Mouse (Mus musculus) liver, embryonic 16.5 days (tissue): ENCODE measurements around the gene Dpm3. TPM values are rescaled to one million over a fixed set of nuclear protein-coding genes. Genes with fewer than 3 reads are reported as not detected.

Experiments
- ATAC-seq: fragments of 200-750 bp; cut with Nextera tagmentation; 2 replicates; pipeline ENCODE4 v1.8.0; 2017; ENCODE audit warnings: low read depth, mild to moderate bottlenecking, moderate number of reproducible peaks, moderate library complexity
- H3K27ac ChIP-seq: fragments of 300-500 bp; sonication (generic); 2 replicates; pipeline ENCODE4 v1.5.1; 2014; ENCODE audit warnings: mild to moderate bottlenecking, low read length
- H3K27me3 ChIP-seq: fragments of 300-500 bp; sonication (generic); 2 replicates; pipeline ENCODE4 v1.6.1; 2014; ENCODE audit warnings: low read depth, low read length, mixed read lengths; ENCODE audit not compliant: control insufficient read depth, insufficient read depth
- H3K36me3 ChIP-seq: fragments of 300-500 bp; sonication (generic); 2 replicates; pipeline ENCODE4 v1.6.1; 2014; ENCODE audit warnings: mild to moderate bottlenecking; ENCODE audit not compliant: control insufficient read depth, insufficient read depth
- H3K4me1 ChIP-seq: fragments of 300-500 bp; sonication (generic); 2 replicates; pipeline ENCODE4 v1.6.1; 2014; ENCODE audit warnings: low read depth, low read length, mixed read lengths; ENCODE audit not compliant: control insufficient read depth
- H3K4me2 ChIP-seq: fragments of 300-500 bp; sonication (generic); 2 replicates; pipeline ENCODE4 v1.6.1; 2014; ENCODE audit warnings: low read depth, low read length, mixed read lengths
- H3K4me3 ChIP-seq: fragments of 300-500 bp; sonication (generic); 2 replicates; pipeline ENCODE4 v1.5.1; 2014; ENCODE audit warnings: low read depth, mild to moderate bottlenecking, low read length
- H3K9ac ChIP-seq: fragments of 300-500 bp; sonication (generic); 2 replicates; pipeline ENCODE4 v1.6.1; 2014; ENCODE audit warnings: low read depth, low read length
- H3K9me3 ChIP-seq: fragments of 300-500 bp; sonication (generic); replicated peaks from 2 replicates; pipeline ENCODE4 v1.6.1; 2016; ENCODE audit warnings: low read length; ENCODE audit not compliant: control insufficient read depth
- WGBS: fragments of 180-500 bp; shearing (Covaris S2); extraction: QIAGEN DNeasy Blood & Tissue Kit; methylation state at CpG from one replicate; pipeline ENCODE4 v1.1.7; 2014; ENCODE audit not compliant: insufficient replicate concordance; 5-methylcytosine and 5-hydroxymethylcytosine counted together
- polyA plus RNA-seq: library from polyadenylated mRNA; unstranded; fragments of >200 nt; fragmentation: Nextera tagmentation; extraction: Ambion mirVana; gene quantifications from 2 replicates; pipeline ENCODE4 v1.2.1, GENCODE M21; 2015

Gene Dpm3
- polyA plus RNA-seq, 1 experiment from 2014 or later, result 51.9 TPM

DNA sequence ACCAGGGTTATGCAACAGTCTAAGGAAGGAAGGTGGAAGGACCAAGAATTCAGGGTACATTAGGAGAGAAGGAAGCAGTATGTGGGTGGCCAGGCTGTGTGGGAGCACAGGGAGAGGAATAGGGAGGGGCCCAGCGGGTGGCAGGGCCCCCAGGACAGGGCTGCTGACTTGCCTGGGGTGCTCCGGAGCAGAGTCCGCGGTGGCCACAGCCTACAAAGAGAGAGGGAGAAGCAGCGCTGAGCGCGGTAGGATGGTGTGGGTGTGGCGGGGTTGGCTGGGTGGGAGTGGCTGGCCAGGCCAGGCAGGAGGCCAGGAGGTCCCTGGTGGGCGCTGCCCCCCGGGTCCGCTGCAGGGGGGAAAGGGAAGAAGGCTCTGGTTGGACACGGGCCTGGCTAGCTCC is 20.7 kb upstream of the Dpm3 start:
- H3K4me3 ChIP-seq, result no peak overlapping the region
- H3K4me1 ChIP-seq, result peaks cover 6% of the 10 kb centered on the region
- no peak overlapping the region for H3K9ac ChIP-seq
- no peaks in the 10 kb centered on the region for H3K9me3 ChIP-seq
- ATAC-seq, result no peak
- H3K27ac ChIP-seq, result no peak overlapping the region
- no peaks in the 10 kb centered on the region for H3K36me3 ChIP-seq
- no peak overlapping the region for H3K4me2 ChIP-seq
- 52% methylated on average over 12 of the region's 12 CpGs for WGBS
- peaks cover 3% of the 10 kb centered on the region for H3K27me3 ChIP-seq

DNA sequence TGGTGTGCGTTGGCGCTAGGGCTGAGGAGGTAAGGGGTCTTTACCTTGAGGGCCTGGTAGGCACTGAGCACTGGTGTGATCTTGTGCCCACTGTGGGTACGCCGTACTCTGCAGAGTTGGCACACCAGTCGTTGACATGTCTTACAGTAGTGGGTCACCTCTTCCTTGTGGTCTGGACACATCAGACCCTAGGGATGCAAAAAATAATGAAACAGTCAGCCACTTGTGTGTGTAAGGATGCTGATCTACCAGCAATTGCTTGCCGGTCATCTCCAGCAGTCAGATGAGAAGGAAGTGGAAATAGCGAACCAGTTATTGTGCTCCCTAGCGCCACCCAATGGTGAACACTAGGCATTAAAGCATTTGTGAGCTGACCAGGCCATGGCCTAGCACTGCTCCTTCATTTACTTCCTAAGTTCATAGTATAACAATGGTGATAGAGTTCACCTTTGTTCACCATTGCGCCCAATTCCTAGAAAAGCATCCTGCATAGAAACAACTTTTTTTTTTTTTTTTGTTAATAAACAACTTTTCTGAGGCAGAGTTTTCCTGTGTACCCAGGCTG is 16.7 kb upstream of the Dpm3 start:
- no peak for ATAC-seq
- no peak overlapping the region for H3K27ac ChIP-seq
- H3K9me3 ChIP-seq, result no peaks in the 10 kb centered on the region
- H3K27me3 ChIP-seq, result peaks cover 20% of the 10 kb centered on the region
- no peak overlapping the region for H3K4me3 ChIP-seq
- no peak overlapping the region for H3K4me2 ChIP-seq
- H3K36me3 ChIP-seq, result no peaks in the 10 kb centered on the region
- WGBS, result 55% methylated on average over 9 of the region's 9 CpGs
- H3K9ac ChIP-seq, result no peak overlapping the region
- H3K4me1 ChIP-seq, result peaks cover 26% of the 10 kb centered on the region

DNA sequence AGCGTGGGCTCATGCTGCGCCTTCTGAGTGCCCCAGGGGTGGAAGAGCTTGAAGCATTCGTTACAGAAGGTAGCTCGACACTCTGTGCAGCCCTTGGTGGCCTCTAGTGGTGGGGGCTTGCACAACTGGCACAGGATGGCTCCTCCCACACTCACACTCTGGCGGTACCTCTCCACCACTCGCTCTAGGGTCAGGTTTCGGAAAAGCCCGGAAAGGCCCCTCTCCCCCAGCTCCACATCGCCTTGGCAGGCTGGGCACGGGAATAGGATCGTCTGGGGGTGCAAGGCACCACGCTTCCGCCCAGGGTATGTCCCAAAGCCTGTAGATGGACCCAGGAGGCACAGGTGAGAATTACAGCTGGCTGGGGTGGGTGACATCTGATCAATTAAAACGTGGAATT is 15.5 kb upstream of the Dpm3 start:
- Histone ChIP-seq H3K9me3 (no peaks in the 10 kb centered on the region), H3K4me3 (no peak overlapping the region), H3K4me1 (peaks cover 23% of the 10 kb centered on the region), H3K27ac (no peak overlapping the region), H3K4me2 (no peak overlapping the region), H3K9ac (no peak overlapping the region), H3K27me3 (peaks cover 20% of the 10 kb centered on the region), H3K36me3 (no peaks in the 10 kb centered on the region)
- 19% methylated on average over 14 of the region's 14 CpGs for WGBS
- ATAC-seq, result 0 out of 2 replicates have a peak, but pooled peaks have one; percentile 17

DNA sequence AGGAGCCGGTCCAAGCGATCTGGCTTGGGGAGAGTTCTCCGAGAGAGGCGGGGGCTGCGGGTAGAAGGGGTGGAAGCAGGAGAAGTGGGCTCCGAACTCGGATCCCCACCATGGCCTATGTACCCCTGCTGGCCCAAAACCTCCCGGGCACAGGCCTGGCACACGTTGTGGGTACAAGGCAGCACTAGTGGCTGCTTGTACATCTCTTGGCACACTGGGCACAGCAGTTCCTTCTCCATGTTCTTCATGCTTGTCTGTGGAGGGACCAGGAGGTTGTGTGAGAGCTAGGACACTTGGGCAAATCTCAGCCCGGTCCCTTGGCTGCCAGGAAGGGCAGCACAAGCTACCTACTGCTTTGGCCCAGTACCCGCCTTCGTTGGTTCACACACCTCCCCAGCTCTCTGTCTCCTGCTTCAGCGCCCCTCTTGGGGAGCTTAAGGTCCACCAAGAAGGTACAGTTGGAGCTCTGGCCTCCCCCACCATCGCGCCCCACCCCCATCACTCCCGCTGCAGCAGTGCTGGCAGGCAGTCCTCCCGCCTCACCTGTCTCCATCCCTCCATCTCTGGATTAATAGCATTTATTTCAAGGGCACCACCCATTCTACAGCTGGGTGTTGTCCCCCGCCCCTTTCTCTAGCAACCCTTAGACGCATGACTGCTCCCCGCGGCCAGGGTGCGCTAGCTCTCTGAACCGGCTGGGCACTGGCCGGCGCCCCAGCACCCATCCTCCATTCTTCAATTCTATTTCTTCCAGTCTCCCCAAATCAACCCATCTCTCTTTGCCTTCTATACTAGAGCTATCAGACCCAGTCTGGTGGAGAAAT is 14.8 kb upstream of the Dpm3 start:
- H3K4me2 ChIP-seq, result peak overlapping the region; percentile 26; the same call in 1 of the 2 replicates
- no peak for ATAC-seq
- WGBS, result 21% methylated on average over 25 of the region's 25 CpGs
- no peaks in the 10 kb centered on the region for H3K36me3 ChIP-seq
- no peak overlapping the region for H3K9ac ChIP-seq
- H3K4me3 ChIP-seq, result no peak overlapping the region
- H3K27me3 ChIP-seq, result peaks cover 20% of the 10 kb centered on the region
- no peak overlapping the region for H3K27ac ChIP-seq
- no peaks in the 10 kb centered on the region for H3K9me3 ChIP-seq
- H3K4me1 ChIP-seq, result peaks cover 23% of the 10 kb centered on the region

DNA sequence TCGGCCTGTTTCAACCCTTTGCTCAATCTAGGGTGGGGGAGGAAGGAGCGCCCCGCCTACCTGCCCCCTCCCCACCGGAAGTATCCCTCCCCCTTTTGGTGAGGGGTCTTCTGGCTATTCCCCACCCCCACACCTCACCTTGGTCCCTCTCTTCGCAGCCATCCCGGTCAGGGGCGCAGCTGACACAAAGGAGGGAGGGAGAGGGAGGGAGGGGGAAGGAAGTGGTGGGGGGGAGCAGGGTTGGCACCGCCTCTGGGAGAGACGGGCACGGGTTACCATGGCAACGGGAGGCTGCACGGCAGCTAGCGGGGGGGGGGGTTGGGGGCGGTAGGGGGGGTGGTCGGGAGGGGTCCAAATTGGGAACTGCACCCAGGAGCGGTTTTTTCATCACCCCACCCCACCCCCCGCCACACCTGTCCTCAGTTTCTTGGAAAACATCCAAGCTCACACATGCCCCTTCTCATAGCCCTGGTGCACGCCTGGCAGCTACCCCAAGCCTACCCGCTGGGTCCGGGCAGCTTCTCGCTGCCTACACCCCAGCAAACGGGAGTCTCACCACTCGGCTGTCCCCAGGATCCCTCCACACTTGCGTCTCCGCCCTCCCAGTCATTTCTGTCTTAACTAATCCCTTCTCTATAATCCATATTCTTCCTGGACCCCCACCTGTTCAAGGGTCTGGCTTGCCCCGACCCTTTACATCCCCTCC is 14.0 kb upstream of the Dpm3 start:
- under 1% methylated on average over 21 of the region's 26 CpGs for WGBS
- no peaks in the 10 kb centered on the region for H3K36me3 ChIP-seq
- peak overlapping the region; percentile 26 for H3K4me2 ChIP-seq
- peaks cover 20% of the 10 kb centered on the region for H3K27me3 ChIP-seq
- H3K9me3 ChIP-seq, result no peaks in the 10 kb centered on the region
- peaks cover 23% of the 10 kb centered on the region for H3K4me1 ChIP-seq
- no peak for ATAC-seq
- H3K27ac ChIP-seq, result no peak overlapping the region
- no peak overlapping the region for H3K9ac ChIP-seq
- H3K4me3 ChIP-seq, result no peak overlapping the region

DNA sequence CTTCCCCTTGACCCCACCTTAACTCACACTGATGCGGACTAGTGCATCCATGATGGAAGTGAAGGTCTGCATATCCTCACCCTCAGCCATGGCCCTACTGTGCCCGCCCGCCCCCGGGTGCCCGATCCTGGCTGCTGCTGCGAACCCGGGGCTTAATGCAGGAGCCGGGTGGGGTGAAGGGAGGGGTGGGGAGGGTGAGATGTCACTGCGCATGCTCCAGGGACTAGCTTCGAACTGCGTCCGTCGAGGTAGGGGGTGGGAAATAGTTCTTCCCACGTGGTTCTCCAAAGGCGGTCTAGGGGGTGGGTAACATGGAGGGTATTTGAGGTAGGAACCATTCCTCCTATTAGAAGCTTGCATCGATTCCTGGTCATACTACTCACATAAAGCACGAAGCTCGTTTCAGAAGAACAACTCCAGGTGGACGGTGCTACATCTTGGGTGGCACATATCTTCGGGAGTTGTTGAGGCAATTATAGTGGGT is 13.4 kb upstream of the Dpm3 start, which contains the start of gene Krtcap2:
Gene Krtcap2, plus strand, starts transcription at position 279 of the 484 bp plus-strand sequence.
- Histone ChIP-seq H3K27ac (peak within 1 kb of the TSS; percentile 41; the same call in 1 of the 2 replicates), H3K9me3 (no peaks in the 10 kb centered on the region), H3K27me3 (peaks cover 20% of the 10 kb centered on the region), H3K9ac (peak within 1 kb of the TSS; percentile 68), H3K4me3 (peak within 1 kb of the TSS; percentile 68), H3K4me2 (peak within 1 kb of the TSS; percentile 88), H3K36me3 (no peaks in the 10 kb centered on the region), H3K4me1 (peaks cover 25% of the 10 kb centered on the region)
- WGBS, result 6% methylated on average over 20 of the region's 20 CpGs
- ATAC-seq, result 0 out of 2 replicates have a peak, but pooled peaks have one; percentile 3

DNA sequence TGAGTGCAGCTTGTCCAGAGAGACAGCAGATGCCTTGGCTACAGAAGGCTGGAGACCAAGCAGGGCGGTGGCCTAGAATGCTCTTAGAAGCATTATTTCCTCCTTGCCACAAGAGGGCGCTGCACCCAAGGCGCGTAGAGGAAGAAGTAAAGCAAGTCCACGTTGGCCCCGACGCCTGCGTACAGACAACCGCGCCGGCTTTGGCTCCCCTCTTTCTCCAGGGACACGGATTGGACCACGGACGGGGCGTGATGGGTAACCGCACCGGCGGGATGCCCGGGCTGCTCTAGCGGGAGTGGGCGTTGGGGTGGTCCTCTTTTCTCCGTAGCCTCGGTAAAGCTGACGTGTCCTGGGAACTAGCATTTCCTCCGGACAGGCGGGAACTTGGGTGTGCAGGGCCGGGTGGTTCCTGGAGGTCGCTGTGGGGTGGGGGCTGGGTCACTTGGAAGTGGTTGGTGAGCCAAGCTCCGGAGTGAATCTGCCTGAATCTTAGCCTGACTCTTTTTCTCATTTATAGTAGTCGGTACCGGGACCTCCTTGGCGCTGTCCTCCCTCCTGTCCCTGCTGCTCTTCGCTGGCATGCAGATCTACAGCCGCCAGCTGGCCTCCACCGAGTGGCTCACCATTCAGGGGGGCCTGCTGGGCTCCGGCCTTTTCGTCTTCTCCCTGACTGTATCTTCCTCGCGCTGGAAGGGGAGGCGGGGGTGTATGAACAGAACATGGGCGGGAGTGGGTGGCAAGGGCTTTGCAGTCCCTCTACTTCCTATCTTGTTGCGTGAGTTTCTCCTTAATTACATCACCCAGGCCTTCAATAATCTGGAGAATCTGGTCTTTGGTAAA is 12.7 kb upstream of the Dpm3 start, which contains the start of gene Trim46:
Gene Trim46, minus strand, starts transcription at position 49 of the 840 bp plus-strand sequence.
- H3K27me3 ChIP-seq, result peaks cover 20% of the 10 kb centered on the region
- H3K27ac ChIP-seq, result peak within 1 kb of the TSS; percentile 41; the same call in 1 of the 2 replicates
- peak within 1 kb of the TSS; percentile 68 for H3K9ac ChIP-seq
- peak within 1 kb of the TSS; percentile 88 for H3K4me2 ChIP-seq
- no peaks in the 10 kb centered on the region for H3K9me3 ChIP-seq
- WGBS, result under 1% methylated on average over 42 of the region's 42 CpGs
- peaks cover 33% of the 10 kb centered on the region for H3K4me1 ChIP-seq
- peak; percentile 57 for ATAC-seq
- H3K36me3 ChIP-seq, result no peaks in the 10 kb centered on the region
- peak within 1 kb of the TSS; percentile 68 for H3K4me3 ChIP-seq

DNA sequence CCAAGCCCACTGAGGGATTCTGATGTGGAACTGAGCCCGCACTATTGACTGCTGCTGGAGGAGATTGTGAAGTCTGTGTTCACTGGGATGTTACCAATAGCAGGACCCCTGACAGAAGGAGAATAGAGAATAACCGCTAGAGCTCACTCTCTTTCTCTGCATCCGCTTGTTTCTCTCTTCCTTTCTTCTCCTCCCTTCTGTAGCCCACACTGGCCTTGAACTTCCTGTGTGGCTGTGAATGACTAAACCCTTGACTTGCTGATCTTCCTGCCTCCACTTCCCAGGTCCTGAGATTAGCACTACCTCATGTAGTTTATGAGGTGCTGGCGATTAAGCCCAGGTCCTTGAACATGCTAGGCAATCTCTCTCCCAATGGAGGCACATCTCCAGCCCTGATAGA is 11.7 kb upstream of the Dpm3 start:
- Histone ChIP-seq H3K9ac (no peak overlapping the region), H3K36me3 (no peaks in the 10 kb centered on the region), H3K4me2 (peak overlapping the region; percentile 88), H3K9me3 (no peaks in the 10 kb centered on the region), H3K27ac (no peak overlapping the region), H3K4me1 (peaks cover 35% of the 10 kb centered on the region), H3K27me3 (peaks cover 25% of the 10 kb centered on the region), H3K4me3 (no peak overlapping the region; the same call in 1 of the 2 replicates)
- ATAC-seq, result no peak
- WGBS, result 70% methylated on average over 4 of the region's 4 CpGs
